Mouse (Mus musculus) kidney, postnatal 36 days (tissue): ENCODE measurements around the gene Ptgfrn.

Experiments
- DNase-seq, 2 experiments: peaks; one replicate each; pipeline ENCODE4 v3.0.0; 2021 to 2022; ENCODE audit warnings: mixed read lengths in 2 of 2

Ptgfrn gene

GRCm38 (mm10) chr3:100998904-100999340 is 111.2 kb downstream of the Ptgfrn start:
- DNase-seq: peak; percentile 69 to 86

- no peak for DNase-seq
These were observed 112.1 kb downstream of the Ptgfrn start for GRCm38 (mm10) chr3:100997785-100998570.

GRCm38 (mm10) chr3:100994252-100994651 is 115.8 kb downstream of the Ptgfrn start:
- DNase-seq: no peak

- peak in 1 of 2 experiments; percentile 28 for DNase-seq
These were observed 116.4 kb downstream of the Ptgfrn start for GRCm38 (mm10) chr3:100993718-100994117.

GRCm38 (mm10) chr3:100993158-100993557 is 116.9 kb downstream of the Ptgfrn start:
- no peak for DNase-seq
